Mouse (Mus musculus): Measurements from ENCODE around the gene Traf1.

DNA sequence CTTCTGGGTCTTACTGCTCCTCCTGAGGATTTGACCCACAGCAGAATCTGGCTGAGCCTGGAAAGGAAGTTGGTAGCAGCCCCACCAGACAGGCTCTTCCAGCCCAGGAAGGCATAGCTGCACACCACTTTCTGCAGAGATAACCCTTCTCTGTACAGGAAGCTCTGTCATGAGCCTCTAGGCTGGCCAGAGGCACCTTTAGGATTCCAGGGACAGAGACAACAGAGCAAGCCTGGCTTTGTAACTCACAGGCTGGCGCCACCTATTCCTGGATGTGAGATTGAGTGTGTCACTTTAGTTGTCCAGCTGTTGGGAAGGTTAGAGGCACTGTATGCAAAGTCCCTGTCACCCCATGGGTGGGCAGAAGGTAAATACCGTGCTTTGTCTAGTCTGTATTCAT is 46.5 kb downstream of the Traf1 start:
- TF ChIP-seq POLR2A (IDR thresholded peaks at IDR 0.05; ENCODE audit: borderline replicate concordance, extremely low read depth, insufficient read depth, insufficient read length, poor library complexity, severe bottlenecking) (no peak), CTCF (IDR thresholded peaks at IDR 0.05; ENCODE audit: borderline replicate concordance, extremely low read depth, insufficient read depth, insufficient read length) (no peak)

Data from brain, embryonic 14.5 days (tissue).